Mouse (Mus musculus) E14TG2a.4 (cell line): ENCODE results near the gene Serpind1.

Experiments
- CTCF ChIP-seq: conservative IDR thresholded peaks from 2 replicates; pipeline ENCODE4 v1.5.1; 2014; ENCODE audit warnings: low read length
- NANOG ChIP-seq: IDR thresholded peaks from 2 replicates; pipeline ENCODE4 v1.6.1; 2014; ENCODE audit warnings: borderline replicate concordance, low read length, mixed read lengths
- POU5F1 ChIP-seq: IDR thresholded peaks from 2 replicates; pipeline ENCODE4 v1.6.1; 2014; ENCODE audit warnings: low read length, borderline replicate concordance

GRCm38 (mm10) chr16:17345813-17346155 lies 14.6 kb downstream of the Serpind1 start:
- TF ChIP-seq CTCF (no peak), POU5F1 (no peak), NANOG (no peak)
